Mouse (Mus musculus): Measurements from ENCODE around the gene Plcl2.
"Not testable (repeated sequence)": the region's sequence is repeated elsewhere in the genome, so short reads cannot be mapped to it uniquely, and the experiment has no call there.

Gene Plcl2

DNA sequence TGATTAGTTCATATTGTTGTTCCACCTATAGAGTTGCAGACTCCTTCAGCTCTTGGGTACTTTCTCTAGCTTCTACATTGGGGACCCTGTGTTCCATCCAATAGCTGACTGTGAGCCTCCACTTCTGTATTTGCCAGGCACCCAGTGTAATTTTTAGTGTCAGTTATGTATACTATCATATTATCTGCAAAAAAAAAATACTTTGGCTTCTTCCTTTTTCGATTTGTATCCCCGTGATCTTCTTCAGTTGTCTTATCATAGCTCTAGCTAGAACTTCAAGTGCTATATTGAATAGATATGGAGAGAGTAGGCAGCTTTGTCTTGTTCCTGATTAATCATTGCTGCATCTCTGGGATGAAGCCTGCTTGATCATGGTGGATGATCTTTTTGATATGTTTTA, 25.7 kb downstream of the Plcl2 start:
- not testable (repeated sequence) for DNase-seq (ENCODE audit: low read depth, low spot score)

DNA sequence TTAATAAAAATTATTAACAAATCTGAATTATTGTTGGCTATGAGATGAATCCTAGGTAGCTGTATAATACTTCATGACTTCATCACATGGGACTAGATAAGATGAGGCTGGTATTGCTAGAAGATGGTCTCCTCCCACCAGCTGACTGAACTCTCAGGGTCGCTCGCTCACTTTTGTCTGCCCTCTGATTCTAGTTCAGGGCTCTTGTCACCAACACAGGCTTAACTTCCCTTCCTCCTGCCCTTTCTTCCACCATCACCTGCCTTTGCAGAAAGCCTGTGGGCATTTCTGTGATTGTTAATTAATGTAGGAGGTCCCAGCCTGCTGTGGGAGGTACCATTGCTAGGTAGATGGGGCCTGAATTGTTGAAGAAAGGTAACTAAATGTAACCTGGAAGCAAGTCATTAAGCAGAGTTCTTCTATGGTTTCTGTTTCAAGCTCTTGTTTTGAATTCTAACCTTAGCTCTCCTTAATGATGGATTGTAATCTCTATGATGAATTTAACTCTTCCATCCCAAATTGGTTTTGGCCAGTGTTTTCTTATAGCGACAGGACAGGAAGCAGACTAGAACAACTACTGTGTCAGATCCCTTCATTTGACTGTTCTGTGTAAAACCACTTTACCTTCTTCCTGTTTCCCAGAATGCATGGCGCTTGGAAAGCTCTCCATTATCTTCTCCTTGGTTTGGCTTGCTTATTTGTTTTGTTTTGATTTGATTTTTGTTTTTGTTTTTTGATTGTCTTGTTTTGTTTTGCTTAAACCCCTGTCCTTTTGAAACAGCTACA, 27.4 kb downstream of the Plcl2 start:
- DNase-seq (ENCODE audit: low read depth, low spot score), result no peak

DNA sequence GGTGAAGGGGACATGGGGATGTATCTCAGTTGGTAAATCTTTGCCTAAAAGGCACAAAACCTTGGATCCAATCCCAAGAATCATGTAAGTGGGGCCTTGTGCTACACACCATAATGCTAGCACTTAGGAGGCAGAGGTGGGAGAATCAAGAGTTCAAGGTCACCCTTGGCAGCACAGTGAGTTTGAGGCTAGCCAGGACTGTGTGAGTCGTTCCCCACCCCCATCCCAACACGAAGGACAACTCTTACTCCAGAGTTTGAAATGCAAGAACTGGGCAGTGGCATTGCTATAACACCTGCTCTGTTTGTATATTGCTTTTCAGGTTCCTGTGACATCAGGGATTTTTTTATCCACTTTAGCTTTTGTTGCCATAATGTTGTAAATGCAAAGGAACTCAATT, 28.6 kb downstream of the Plcl2 start:
- DNase-seq (ENCODE audit: low read depth, low spot score), result no peak

DNA sequence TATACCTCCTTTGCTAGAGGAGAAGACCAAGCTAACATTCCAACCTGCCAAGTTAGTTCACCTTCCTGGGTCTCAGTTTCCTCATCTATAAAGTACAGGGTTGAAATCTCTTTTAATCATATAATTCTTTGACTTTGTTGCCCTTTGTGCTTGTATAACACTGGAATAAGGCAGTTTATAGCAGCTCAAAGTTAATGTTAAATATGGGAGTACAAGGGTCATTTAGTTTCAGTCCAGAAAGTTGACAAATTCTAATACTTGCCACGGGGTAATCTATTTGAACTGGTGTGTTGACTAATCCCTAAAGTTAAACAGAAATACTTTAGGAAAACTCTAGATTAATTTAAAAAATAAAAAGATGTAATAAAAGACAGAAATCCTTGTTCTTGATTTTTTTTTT, 35.7 kb downstream of the Plcl2 start:
- no peak for DNase-seq (ENCODE audit: low read depth, low spot score)

DNA sequence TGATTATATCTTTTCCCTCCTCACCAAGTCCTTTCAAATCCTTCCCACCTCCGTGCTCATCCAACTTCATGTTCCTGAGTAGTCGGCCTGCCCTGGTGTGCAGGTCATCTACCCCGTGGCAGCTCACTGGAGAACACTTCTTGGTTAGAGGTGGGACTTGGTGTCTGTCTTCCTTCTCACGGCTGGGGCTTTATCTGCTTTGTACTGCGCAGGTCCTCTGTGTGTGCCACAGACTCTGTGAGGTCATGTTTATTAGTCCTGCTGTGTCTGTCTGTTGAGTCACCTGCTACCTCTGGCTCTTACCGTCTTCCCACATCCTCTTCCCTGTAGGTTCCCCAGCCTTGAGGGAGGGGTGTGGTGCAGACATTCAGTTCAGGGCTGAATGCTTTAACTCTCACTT, 36.1 kb downstream of the Plcl2 start:
- DNase-seq (ENCODE audit: low read depth, low spot score), result no peak

DNA sequence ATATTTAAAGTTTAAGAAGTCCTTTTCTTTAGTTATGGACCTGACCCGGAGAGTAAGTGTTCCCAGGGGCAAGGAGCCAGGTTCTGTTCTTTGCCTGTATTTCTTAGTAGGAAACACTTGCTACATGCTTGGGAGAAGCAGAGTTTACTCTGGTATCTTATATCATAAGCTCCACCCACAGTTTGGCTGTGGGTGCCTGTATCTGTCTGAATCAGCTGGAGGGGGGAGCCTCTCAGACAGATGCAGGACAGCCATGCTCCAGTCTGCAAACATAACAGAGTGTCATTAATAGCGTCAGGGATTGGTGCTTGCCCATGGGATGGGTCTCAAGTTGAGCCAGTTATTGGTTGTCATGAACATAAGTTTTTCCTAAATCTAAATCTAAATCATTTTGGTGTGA, 42.9 kb downstream of the Plcl2 start:
- no peak for DNase-seq (ENCODE audit: low read depth, low spot score)

DNA sequence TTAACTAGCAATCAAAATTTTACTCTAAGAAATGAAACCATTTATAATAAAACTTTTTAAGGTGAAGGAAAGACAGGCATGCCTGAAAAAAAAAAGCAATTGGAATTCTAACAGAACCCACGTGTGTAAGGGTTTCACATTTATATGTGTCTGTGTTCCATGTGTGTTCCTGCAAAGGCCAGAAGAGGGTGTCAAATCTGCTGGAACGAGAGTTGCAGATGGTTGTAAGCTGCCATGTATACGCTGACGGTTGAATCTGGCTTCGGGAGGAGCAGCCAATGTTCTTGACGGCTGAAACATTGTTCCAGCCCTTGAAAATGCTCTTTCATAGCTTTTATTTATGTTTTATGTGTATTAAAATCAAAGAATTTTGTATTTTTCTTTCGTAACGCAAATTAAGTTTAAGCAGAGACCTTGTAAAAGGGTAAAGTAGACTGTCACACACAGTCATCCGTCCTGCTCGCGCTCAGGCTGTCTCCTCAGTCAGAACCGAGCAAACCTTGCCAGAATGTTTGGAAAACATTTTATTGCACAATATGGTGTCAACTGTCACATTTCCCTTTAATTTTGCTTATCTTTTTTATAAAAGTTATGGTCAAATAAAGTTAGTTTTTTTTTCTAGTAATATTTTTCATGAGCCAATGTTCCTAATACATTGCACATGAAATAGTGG, 48.5 kb downstream of the Plcl2 start:
- no peak for DNase-seq (ENCODE audit: low read depth, low spot score)

DNA sequence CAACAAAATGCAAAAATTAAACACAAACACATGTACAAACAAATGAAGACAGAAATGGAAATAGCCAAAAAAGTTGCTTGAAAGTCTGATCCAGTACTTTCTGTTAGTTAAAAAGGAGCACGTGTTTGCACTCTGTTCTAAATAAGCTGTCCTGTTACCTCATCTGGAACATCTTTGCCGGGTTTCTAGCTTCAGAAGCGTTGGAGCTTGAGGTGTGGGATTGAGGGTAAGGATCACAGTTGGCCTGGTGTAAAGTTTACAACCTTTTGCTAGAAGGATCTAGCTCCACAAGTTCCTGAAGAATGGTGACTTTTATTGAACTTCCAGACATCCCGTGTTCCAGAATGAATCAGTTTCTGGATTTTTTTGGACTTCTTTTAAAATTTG, 49.0 kb downstream of the Plcl2 start:
- no peak for DNase-seq (ENCODE audit: low read depth, low spot score)

DNA sequence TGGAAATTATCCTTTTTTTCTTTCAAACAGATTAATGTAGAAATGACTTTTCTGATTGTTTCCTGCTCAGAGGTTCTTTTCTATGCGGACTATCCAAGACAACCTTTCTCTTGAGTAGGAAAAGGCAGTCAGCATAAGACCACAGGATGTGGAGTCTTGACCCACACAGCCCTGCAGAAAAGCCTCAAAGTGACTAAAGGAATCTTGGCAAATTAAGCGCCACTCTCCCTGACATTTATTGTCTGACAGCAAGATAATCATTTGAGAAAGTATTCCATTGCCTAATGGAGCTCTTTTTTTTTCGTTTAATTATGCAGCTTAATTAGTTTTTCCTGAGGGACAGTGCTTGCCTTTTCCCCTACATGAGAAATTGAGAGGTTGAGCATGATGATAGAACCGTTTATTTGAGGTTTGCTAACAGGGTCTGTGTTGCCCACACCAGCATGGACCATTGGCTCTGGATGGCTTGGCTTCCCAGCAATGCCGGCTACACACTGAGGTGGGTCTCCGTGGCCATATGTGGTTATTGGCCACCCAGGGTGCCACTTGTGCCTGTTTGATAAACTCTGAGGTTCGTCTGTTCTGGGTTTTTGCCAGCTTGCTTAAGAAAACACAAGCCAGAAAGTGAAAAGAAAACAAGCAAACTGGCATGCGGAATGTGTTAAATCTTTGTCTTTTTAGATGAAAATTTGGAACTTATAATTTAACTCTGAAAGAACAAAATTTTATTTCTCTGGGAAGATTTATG, 56.3 kb downstream of the Plcl2 start:
- no peak for DNase-seq (ENCODE audit: low read depth, low spot score)

DNA sequence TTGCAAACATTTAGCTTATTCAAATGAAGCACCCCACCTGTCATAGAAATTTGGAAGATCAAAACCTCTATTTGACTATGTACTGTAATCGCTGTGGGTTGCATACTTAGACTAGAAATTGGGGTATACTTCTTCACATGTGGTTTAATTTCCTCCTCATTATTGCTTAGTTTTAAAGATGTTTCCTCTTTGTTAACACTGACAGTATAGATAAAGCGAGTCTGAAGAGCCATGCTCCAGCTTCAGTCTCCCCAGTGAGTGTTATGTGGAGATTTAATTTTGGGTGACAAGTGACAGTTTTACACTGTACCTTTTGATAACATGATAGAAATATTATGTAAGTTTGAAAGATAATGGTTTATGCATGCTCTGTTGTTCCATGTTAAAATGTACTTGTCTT, 59.6 kb downstream of the Plcl2 start:
- DNase-seq (ENCODE audit: low read depth, low spot score), result no peak

DNA sequence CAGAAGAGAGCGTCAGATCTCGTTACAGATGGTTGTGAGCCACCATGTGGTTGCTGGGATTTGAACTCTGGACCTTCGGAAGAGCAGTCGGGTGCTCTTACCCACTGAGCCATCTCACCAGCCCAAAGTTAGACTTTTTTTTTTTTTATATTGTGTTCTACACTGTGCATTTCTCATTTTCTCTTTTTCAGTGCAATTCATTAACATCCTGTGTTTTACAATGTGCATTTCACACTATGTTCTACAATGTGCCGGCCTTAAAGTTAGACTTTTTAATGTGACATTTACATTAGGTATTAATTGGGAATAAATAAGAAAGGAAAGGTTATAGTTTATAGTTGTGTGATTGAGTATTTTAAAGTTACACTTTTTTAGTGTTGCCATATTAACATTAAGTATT, 61.0 kb downstream of the Plcl2 start:
- DNase-seq (ENCODE audit: low read depth, low spot score), result not testable (repeated sequence)

DNA sequence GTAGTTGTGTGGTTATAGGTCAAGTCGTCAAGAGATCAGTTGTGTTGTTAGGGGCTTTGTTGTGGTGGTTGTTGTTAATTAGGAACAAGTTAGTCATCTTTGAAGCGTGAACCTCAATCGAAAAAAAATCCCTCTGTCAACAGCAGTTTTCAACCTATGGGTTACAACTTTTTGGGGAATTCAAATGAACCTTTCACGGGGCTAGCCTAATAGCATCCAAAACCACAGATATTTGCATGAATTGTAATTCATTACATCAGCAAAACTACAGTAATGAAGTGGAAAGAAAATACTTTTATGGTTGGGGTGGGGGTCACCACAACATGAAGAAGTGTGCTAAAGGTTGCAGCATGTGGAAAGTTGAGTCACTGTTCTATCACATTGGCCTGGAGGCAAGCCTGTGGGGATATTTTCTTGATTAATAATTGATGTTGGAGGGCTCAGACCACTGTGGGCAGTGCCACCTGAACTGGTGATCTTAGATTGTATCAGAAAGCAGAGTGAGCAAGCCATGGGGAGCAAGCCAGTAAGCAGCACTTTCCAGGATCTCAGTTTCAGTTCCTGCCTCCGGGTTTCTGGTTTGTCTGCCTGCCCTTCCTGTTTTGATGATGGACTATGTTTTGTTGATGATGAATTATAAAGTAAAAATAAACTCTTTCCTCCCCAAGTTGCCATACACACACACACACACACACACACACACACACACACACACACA, 61.6 kb downstream of the Plcl2 start:
- no peak for DNase-seq (ENCODE audit: low read depth, low spot score)

DNA sequence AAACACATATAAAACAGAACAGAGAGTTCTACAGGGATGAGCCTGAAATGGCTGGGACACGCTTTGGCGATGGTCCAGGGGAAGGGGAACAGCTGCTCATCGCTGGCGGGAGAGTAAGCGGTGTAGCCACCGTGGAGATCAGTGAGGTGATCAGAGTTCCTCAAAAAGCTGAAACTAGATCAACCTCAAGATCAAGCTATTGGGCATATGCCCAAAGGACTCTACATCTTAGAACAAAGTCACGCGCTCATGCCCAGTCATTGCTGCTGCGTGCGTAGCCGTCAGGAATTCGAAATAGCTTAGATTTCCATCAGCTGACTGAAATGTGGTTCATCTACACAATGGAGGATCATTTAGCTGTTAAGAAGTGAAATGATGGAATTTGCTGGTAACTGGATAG, 65.0 kb downstream of the Plcl2 start:
- DNase-seq (ENCODE audit: low read depth, low spot score), result no peak

DNA sequence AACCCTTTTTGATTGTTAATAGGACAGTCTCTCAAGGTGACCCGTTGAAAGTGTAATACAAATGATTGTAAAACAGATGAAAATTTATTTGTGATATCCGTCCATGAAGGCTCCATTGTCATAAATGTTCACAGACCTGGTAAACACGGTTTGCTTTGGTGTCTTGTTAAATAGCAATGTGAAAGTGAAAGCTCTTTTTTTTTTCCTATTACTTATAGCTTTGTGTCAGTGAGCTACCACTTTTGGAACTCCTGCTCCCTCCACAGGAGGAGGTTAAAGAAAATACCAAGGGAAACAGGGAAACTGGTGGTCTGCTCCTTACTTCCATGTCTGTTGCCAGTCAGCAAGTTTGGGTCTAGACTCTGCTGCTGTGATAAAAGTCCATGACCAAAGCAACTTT, 71.2 kb downstream of the Plcl2 start:
- no peak for DNase-seq (ENCODE audit: low read depth, low spot score)

DNA sequence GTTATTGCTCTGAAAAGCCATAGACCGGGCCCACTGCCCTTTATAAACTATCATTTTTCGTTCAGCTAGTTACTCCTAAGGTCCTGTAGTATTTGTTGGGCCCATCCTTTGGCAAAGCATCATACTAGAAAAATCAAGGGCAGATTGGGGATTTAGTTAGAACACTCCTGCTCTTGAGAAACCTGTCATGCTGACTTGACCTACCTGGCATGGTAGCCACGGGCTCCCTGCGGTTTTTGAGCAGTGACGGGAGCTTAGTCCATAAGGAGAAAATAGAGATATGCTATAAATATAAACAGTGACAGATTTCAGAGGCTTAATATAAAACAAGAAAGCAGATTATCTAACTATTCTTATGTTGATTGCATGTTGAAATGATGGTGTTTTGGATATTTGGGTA, 77.6 kb downstream of the Plcl2 start:
- DNase-seq (ENCODE audit: low read depth, low spot score), result no peak

DNA sequence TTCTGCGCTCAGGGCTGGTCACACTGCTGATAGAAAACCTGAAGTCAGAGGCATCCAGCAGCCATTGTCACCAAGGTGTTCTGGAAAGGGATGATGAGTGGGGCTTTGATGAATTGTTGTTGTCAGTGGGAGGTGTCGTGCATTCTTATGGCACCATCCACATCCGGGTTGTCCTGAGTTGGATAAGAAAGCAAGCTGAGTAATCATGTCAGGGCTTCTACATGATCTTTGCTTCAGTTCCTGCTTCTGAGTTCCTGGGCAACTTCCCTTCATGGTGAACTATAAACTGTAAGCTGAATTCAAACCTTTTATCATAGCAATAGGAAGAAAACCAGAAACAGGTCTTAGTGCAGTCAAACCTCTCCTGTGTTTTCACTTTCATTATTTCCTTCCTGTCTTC, 78.7 kb downstream of the Plcl2 start:
- DNase-seq (ENCODE audit: low read depth, low spot score), result no peak

DNA sequence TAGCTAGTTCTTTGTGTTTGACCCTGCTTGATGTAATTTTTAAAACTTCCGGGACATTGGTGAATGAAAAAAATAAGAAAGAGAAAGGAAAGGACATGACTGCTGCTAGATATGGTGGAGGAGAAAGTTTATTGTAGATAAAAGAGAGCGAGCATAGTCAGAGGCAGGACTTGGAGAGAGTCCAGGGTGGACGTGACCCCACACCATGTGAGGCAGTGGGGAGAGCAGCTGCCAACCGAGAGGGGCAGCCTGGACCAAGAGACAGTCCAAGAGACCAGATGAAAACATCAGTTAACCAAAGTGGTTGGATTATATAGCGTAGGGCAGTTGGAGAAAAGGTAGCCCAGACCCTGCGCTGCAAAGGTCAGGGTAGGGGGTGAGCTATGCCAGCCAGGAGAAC, 91.0 kb downstream of the Plcl2 start:
- no peak for DNase-seq (ENCODE audit: low read depth, low spot score)

DNA sequence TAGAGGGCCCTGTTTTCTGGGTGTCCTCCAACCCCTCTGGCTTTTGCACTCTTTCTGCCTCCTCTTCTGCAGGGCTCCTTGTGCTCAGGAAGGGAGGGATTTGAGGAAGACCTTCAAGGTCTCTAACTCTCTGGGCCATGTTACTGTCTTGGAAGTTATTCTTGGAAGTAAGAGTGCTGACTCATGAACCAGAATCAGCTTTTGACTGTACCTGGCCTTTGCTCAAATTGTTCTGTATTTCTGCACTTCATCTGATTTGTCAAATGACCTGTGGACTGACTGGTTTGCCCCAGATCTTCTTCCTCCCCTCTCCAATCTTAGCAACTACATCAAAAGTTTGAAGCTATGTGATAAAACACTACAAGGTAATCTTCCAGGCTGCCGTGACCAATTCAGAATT, 91.5 kb downstream of the Plcl2 start:
- no peak for DNase-seq (ENCODE audit: low read depth, low spot score)

DNA sequence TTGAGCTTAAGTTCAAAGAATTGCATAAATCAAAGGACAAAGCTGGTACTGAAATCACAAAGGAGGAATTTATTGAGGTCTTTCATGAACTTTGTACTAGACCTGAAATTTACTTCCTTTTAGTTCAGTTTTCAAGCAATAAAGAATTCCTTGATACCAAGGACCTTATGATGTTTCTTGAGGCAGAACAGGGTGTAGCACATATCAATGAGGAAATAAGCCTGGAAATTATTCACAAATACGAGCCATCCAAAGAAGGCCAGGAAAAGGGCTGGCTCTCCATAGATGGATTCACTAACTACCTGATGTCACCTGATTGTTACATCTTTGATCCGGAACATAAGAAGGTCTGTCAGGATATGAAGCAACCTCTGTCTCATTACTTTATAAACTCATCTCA, 97.7 kb downstream of the Plcl2 start:
- DNase-seq (ENCODE audit: low read depth, low spot score), result no peak

DNA sequence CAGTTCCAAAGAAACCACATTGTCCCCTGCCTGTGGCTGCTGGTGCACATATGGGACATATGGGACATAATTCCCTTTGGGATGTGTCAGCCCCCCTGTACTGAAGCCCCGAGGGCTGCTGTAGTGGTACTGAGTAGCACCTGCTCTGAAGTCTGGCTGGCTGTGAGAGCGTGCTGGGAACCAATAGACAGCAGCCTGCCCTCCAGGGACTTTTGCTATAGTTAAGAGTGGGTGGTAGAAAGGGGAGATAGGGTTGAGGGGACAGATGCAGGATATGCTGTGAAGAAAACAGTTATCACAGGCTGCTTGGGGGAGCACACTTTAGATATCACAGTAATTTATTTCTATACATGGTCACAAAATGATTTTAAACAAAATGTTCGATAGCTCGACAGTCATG, 100.7 kb downstream of the Plcl2 start:
- no peak for DNase-seq (ENCODE audit: low read depth, low spot score)

DNA sequence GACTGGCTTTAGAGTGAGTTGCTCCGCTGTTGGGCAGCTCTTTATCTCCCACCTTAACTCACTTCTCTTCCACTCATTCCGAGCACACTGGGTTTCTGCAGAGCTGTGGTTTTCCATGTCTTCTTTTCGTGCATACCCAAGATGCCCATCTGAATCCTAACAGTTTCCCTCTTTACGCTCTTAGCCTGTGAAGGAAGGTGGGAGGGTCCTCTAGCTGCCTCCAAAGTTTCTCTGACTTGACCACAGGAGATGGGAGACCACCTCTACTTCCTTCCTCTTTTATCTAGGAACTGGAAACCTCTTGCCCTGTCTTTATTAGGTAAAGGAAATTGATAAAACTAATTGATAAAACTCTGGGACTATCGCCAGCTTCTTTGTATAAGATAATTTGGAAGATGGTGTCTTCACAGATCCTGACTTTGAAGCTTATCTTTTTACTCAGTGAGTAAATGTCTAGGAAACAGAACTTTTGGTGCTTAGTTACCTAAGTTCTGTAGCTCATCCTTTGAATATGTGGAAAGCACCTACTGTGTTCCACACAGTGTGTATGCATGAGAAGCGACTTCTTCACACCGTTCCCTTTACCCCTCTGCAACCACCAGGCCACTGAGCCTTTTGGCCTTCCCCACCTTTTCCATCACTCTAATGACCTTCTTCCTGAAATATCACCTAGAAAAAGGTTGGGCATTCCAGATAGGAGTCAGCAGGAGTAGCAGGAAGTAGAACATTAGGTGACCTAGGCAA, 111.8 kb downstream of the Plcl2 start:
- no peak for DNase-seq (ENCODE audit: low read depth, low spot score)
